Mouse (Mus musculus) liver, embryonic 14.5 days (tissue): ENCODE data around the gene Zbed6.

Experiments
- CTCF ChIP-seq: IDR thresholded peaks from 2 replicates; pipeline ENCODE4 v1.5.1; 2016; ENCODE audit warnings: antibody characterized with exemption, low read depth, control low read depth
- EP300 ChIP-seq: IDR thresholded peaks from 2 replicates; pipeline ENCODE4 v1.6.1; 2016; ENCODE audit warnings: antibody characterized with exemption, low read depth

DNA sequence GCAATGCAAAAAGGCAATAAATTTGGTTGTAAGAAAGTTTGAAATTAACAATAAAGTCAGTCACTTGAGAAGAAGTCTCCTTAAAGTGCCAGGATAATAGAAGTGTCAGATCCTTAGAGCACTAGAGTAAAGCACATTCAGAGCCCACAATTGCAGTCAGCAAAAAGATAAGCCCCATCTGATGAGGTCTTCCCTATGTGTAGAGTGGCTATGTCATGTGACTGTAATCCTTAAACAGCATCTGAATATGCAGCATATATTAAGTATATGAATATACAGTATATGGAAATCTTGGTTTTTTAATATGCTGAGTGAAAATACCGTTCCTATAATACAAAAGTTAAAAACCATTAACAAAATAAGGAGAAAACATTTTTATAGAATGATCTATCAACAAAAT, 7.7 kb downstream of the Zbed6 start:
- TF ChIP-seq CTCF (no peak), EP300 (no peak)
